Mouse (Mus musculus) lung, postnatal 0 days (tissue): ENCODE data around the gene Sbf1.

Experiments
- CTCF ChIP-seq: IDR thresholded peaks from 2 replicates; pipeline ENCODE4 v1.5.1; 2016; ENCODE audit warnings: antibody characterized with exemption, mild to moderate bottlenecking
- EP300 ChIP-seq: IDR thresholded peaks from 2 replicates; pipeline ENCODE4 v1.6.1; 2016; ENCODE audit warnings: antibody characterized with exemption, mild to moderate bottlenecking, control low read depth

DNA sequence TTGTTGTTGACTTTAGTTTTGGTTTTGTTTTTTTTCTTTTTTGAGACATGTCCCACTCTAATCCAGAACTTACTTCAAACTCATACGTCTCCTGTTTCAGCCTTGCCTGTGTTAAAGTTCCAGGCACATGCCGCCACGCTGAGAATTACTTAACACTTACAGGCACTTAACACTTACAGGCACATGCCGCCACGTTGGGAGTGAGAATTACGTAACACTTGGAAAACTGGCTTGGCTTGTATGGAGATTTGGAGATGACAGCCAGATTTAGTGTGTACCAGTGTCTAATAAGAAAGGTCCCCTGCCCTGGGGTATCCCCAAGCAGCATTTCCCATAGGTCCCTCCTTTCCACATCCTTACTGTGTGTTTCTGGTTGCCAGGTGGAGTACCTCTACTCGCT, 47.9 kb upstream of the Sbf1 start:
- no peak for TF ChIP-seq CTCF
- TF ChIP-seq EP300: peak; percentile 63; the same call in 1 of the 2 replicates
